8 mouse cellular contexts compared by ENCODE assay signal in genomic region chr17:12118926-12119641, GRCm38 (mm10). TPM values are rescaled to one million over a fixed set of nuclear protein-coding genes. Genes with fewer than 3 reads are reported as not detected.
DNase-seq lines count a peak whose midpoint lies in the region; ATAC-seq lines count a peak whose summit lies in the region.

No protein-coding gene starts in this region.

- peak overlapping the region; percentile 62 for H3K9ac ChIP-seq in hindbrain, embryonic 15.5 days

- H3K4me1 ChIP-seq in hindbrain, embryonic 15.5 days (replicated peaks) = peaks cover 23% of the 10 kb centered on the region

- no peaks in the 10 kb centered on the region for H3K27me3 ChIP-seq in hindbrain, embryonic 15.5 days

- DNase-seq in ZHBTc4 (ENCODE audit: low read depth, low spot score) = peak; percentile 83
- DNase-seq in cerebellum, postnatal 36 days = peak; percentile 65 to 69
- DNase-seq in frontal cortex, postnatal 36 days (ENCODE audit: low spot score in 2 of 2) = peak; percentile 81 to 87
- peak; percentile 80 for DNase-seq in left cerebral cortex, adult 11 months (ENCODE audit: low spot score)
- peak; percentile 94 for DNase-seq in lung, postnatal 36 days
- DNase-seq in retina, postnatal 1 day = peak; percentile 91
- DNase-seq in thymus, postnatal 4 days = peak; percentile 73

- H3K4me2 ChIP-seq in hindbrain, embryonic 15.5 days = peak overlapping the region; percentile 98

- H3K9me3 ChIP-seq in hindbrain, embryonic 15.5 days = no peaks in the 10 kb centered on the region

- peaks cover 2% of the 10 kb centered on the region; the same call in 1 of the 2 replicates for H3K36me3 ChIP-seq in hindbrain, embryonic 15.5 days

- under 1% methylated on average over 30 of the region's 30 CpGs for WGBS in hindbrain, embryonic 15.5 days

- H3K4me3 ChIP-seq in hindbrain, embryonic 15.5 days = peak overlapping the region; percentile 73

- ATAC-seq in hindbrain, embryonic 15.5 days (ENCODE audit: low FRiP score, low read depth) = peak; percentile 94

- H3K27ac ChIP-seq in hindbrain, embryonic 15.5 days (replicated peaks) = peak overlapping the region; percentile 86

RNA-seq across cellular contexts. Expression of gene Agpat4, which starts 0.6 kb away (rescaled TPM):
- 62.0 and 63.4 TPM in 2 replicates for polyA plus RNA-seq in hindbrain, embryonic 15.5 days (2015; fragmentation: Nextera tagmentation; extraction: Ambion mirVana)

Comparison
In these comparisons a context has a peak if more than half of its experiments do, and no peak if none do; other contexts are left out.
1. Peak in every context shown above with its lines: DNase-seq, ATAC-seq, H3K4me3 ChIP-seq and H3K27ac ChIP-seq.